In the genomic region with DNA sequence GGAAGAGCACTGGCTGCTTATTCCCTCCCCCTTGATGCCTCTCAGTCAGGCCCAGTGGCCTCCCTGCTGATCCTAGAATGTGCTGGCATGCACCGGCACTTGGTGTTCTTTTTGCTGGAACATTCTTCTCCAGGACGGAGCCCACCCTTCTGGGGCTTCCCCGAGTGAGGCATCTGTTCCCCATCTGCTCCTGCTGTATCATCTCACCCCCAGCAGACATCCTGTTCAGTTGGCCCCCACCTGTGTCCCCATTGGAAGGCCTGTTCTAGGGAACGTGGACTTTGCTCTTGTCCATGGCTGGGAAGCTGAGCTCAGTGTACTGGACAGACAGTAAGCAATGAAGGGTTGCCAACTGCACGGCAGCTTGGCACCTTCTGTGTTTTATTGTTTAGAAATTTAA, we compare ENCODE assay signal across 14 mouse cellular contexts. TPM values are rescaled to one million over a fixed set of nuclear protein-coding genes. Genes with fewer than 3 reads are reported as not detected.
DNase-seq lines count a peak whose midpoint lies in the region; ATAC-seq and TF ChIP-seq lines count a peak whose summit lies in the region.
"Had no signal": no experiment of that assay in that cellular context is flagged by ENCODE, and none has a peak within 500 bp of the region (broad histone marks: within the 10 kb centered on the region; RNA-seq: fewer than 3 reads in every experiment).

No protein-coding gene starts in this region.

- TF ChIP-seq CTCF in stomach, postnatal 0 days (IDR thresholded peaks at IDR 0.05; ENCODE audit: low read depth), result no peak

- peak; percentile 85 for DNase-seq in kidney, adult 11 months
- DNase-seq in kidney, postnatal 10 days, result peak; percentile 47
- peak; percentile 38 to 46 for DNase-seq in layer of hippocampus, adult 8-10 months (ENCODE audit: low spot score in 2 of 2)
- DNase-seq in skeletal muscle tissue, adult 2 months (ENCODE audit: low read depth, low spot score), result peak; percentile 31
- no peak for DNase-seq in right cerebral cortex, postnatal 10 days (ENCODE audit: low spot score in 2 of 2)
- no peak for DNase-seq in stomach, postnatal 0 days (ENCODE audit: low spot score)
- DNase-seq: adrenal gland, adult 2 months; cerebellum, postnatal 25 days; heart, postnatal 4 days; lung, postnatal 10 days; right cerebral cortex, postnatal 4 days had no signal

- H3K27me3 ChIP-seq in kidney, embryonic 14.5 days (ENCODE audit: control insufficient read depth, insufficient read depth, low read length), result no peaks in the 10 kb centered on the region
- H3K27me3 ChIP-seq in stomach, postnatal 0 days (ENCODE audit: control insufficient read depth, insufficient read depth, low read length), result no peaks in the 10 kb centered on the region
- H3K27me3 ChIP-seq: stomach, embryonic 15.5 days had no signal

- 85% methylated on average over 5 of the region's 5 CpGs for WGBS in kidney, embryonic 14.5 days
- 72% methylated on average over 5 of the region's 5 CpGs for WGBS in stomach, postnatal 0 days

- TF ChIP-seq EP300 in stomach, postnatal 0 days (optimal IDR thresholded peaks at IDR 0.05), result no peak

- H3K4me2 ChIP-seq in kidney, embryonic 14.5 days (replicated peaks; ENCODE audit: low read depth, low read length), result no peak overlapping the region
- no peak overlapping the region for H3K4me2 ChIP-seq in stomach, postnatal 0 days (replicated peaks; ENCODE audit: low read depth)
- H3K4me2 ChIP-seq: stomach, embryonic 15.5 days had no signal

- H3K36me3 ChIP-seq in kidney, embryonic 14.5 days (ENCODE audit: control insufficient read depth, insufficient read depth, low read length), result no peaks in the 10 kb centered on the region
- no peaks in the 10 kb centered on the region for H3K36me3 ChIP-seq in stomach, postnatal 0 days (ENCODE audit: control insufficient read depth, insufficient read depth, low read length)
- H3K36me3 ChIP-seq: forebrain, embryonic 10.5 days; stomach, embryonic 15.5 days had no signal

- ATAC-seq in kidney, embryonic 14.5 days (ENCODE audit: low FRiP score, low TSS enrichment), result no peak
- ATAC-seq in stomach, postnatal 0 days (ENCODE audit: low FRiP score, low TSS enrichment), result no peak

- no peaks in the 10 kb centered on the region for H3K9me3 ChIP-seq in kidney, embryonic 14.5 days (ENCODE audit: control insufficient read depth, low read length)
- H3K9me3 ChIP-seq in stomach, postnatal 0 days (ENCODE audit: control insufficient read depth, low read length), result no peaks in the 10 kb centered on the region
- H3K9me3 ChIP-seq: forebrain, embryonic 10.5 days; stomach, embryonic 15.5 days had no signal

- no peak overlapping the region for H3K4me3 ChIP-seq in kidney, embryonic 14.5 days (ENCODE audit: low read length)
- no peak overlapping the region for H3K4me3 ChIP-seq in stomach, postnatal 0 days (ENCODE audit: low read depth, low read length)
- H3K4me3 ChIP-seq: forebrain, embryonic 10.5 days; stomach, embryonic 15.5 days had no signal

- H3K27ac ChIP-seq in kidney, embryonic 14.5 days (ENCODE audit: low read depth, low read length), result no peak overlapping the region
- no peak overlapping the region for H3K27ac ChIP-seq in stomach, postnatal 0 days (replicated peaks)
- H3K27ac ChIP-seq: forebrain, embryonic 10.5 days; stomach, embryonic 15.5 days had no signal

- H3K4me1 ChIP-seq in kidney, embryonic 14.5 days (ENCODE audit: control insufficient read depth, insufficient read depth, low read length), result no peaks in the 10 kb centered on the region
- H3K4me1 ChIP-seq in stomach, postnatal 0 days (replicated peaks; ENCODE audit: control insufficient read depth, insufficient read depth), result no peaks in the 10 kb centered on the region
- H3K4me1 ChIP-seq: forebrain, embryonic 10.5 days; stomach, embryonic 15.5 days had no signal

- H3K9ac ChIP-seq in kidney, embryonic 14.5 days (ENCODE audit: low read depth, low read length), result no peak overlapping the region
- H3K9ac ChIP-seq in stomach, postnatal 0 days (ENCODE audit: low read length), result no peak overlapping the region
- H3K9ac ChIP-seq: stomach, embryonic 15.5 days had no signal

RNA-seq across cellular contexts. Expression of a gene that starts 34.7 kb away (rescaled TPM):
- polyA plus RNA-seq in kidney, embryonic 14.5 days (2014; fragmentation: Nextera tagmentation; extraction: Ambion mirVana), result 25.5 and 33.1 TPM in 2 replicates
- 10 to 100 TPM; 15.3 to 27.8 (median 23.7) TPM for total RNA-seq in layer of hippocampus, adult 8-10 months (2022)
- 38.8 and 40.2 TPM in 2 replicates for polyA plus RNA-seq in stomach, postnatal 0 days (2015; fragmentation: Nextera tagmentation; extraction: Ambion mirVana)

RNA-seq across cellular contexts. Expression of a gene that starts 42.0 kb away (rescaled TPM):
- 1.7 and 2.3 TPM in 2 replicates for polyA plus RNA-seq in kidney, embryonic 14.5 days (2014; fragmentation: Nextera tagmentation; extraction: Ambion mirVana)
- total RNA-seq in layer of hippocampus, adult 8-10 months (2022), result 1 to 10 TPM; 2.8 to 5.1 (median 4.2) TPM
- polyA plus RNA-seq in stomach, postnatal 0 days (2015; fragmentation: Nextera tagmentation; extraction: Ambion mirVana), result 16.8 and 18.8 TPM in 2 replicates

RNA-seq across cellular contexts. Expression of a gene that starts 44.8 kb away (rescaled TPM):
- 0.06 and 0.18 TPM in 2 replicates for polyA plus RNA-seq in kidney, embryonic 14.5 days (2014; fragmentation: Nextera tagmentation; extraction: Ambion mirVana)
- under 1 TPM; 0.72 to 1.00 (median 0.87) TPM for total RNA-seq in layer of hippocampus, adult 8-10 months (2022)
- polyA plus RNA-seq in stomach, postnatal 0 days (2015; fragmentation: Nextera tagmentation; extraction: Ambion mirVana), result 0.21 and 0.27 TPM in 2 replicates

RNA-seq across cellular contexts. Expression of a gene that starts 55.3 kb away (rescaled TPM):
- polyA plus RNA-seq in kidney, embryonic 14.5 days (2014; fragmentation: Nextera tagmentation; extraction: Ambion mirVana), result 4.3 and 6.4 TPM in 2 replicates
- total RNA-seq in layer of hippocampus, adult 8-10 months (2022), result 1 to 10 TPM; 5.5 to 9.7 (median 7.4) TPM
- polyA plus RNA-seq in stomach, postnatal 0 days (2015; fragmentation: Nextera tagmentation; extraction: Ambion mirVana), result 15.6 and 18.0 TPM in 2 replicates

Comparison
In these comparisons a context has a peak if more than half of its experiments do, and no peak if none do; other contexts are left out.
1. DNase-seq: peak in kidney, adult 11 months (single experiment), kidney, postnatal 10 days (single experiment), layer of hippocampus, adult 8-10 months (2 of 2) and skeletal muscle tissue, adult 2 months (single experiment); none in right cerebral cortex, postnatal 10 days (0 of 2) and stomach, postnatal 0 days (single experiment).